Mouse (Mus musculus): ENCODE data around the gene Slc12a6. TPM values are rescaled to one million over a fixed set of nuclear protein-coding genes. Genes with fewer than 3 reads are reported as not detected.

The Slc12a6 gene
- total RNA-seq, 2 experiments from 2014 or later = 34.9 to 37.3 TPM

GRCm38 (mm10) chr2:112308671-112309070 lies 43.0 kb downstream of the Slc12a6 start:
- no peak for DNase-seq (ENCODE audit: low spot score)
- intact Hi-C loops (cut with DNase I) = no loop called here

- intact Hi-C loops (cut with DNase I) = no loop called here
- DNase-seq (ENCODE audit: low spot score) = no peak
Observed at GRCm38 (mm10) chr2:112309161-112309600, 43.6 kb downstream of the Slc12a6 start.

GRCm38 (mm10) chr2:112315638-112316037 lies 50.0 kb downstream of the Slc12a6 start:
- no peak for DNase-seq (ENCODE audit: low spot score)
- intact Hi-C loops (cut with DNase I) = no loop called here

GRCm38 (mm10) chr2:112318227-112318626 lies 52.6 kb downstream of the Slc12a6 start:
- no peak for DNase-seq (ENCODE audit: low spot score)
- intact Hi-C loops (cut with DNase I) = no loop called here

GRCm38 (mm10) chr2:112318905-112319304 lies 53.3 kb downstream of the Slc12a6 start:
- no peak for DNase-seq (ENCODE audit: low spot score)
- intact Hi-C loops (cut with DNase I) = no loop called here

GRCm38 (mm10) chr2:112328069-112328777 lies 62.6 kb downstream of the Slc12a6 start:
- no peak for DNase-seq (ENCODE audit: low spot score)
- intact Hi-C loops (cut with DNase I) = no loop called here

GRCm38 (mm10) chr2:112332051-112332898 lies 66.7 kb downstream of the Slc12a6 start:
- DNase-seq (ENCODE audit: low spot score) = no peak
- intact Hi-C loops (cut with DNase I) = loop anchor here (10.0 kb wide), 1 partner anchor 67 kb away; the partner anchor contains the start of genes Gm21985, Nop10 and Slc12a6

- intact Hi-C loops (cut with DNase I) = loop anchor here (10.0 kb wide), 1 partner anchor 72 kb away; the partner anchor contains the start of genes Gm21985, Nop10 and Slc12a6
- no peak for DNase-seq (ENCODE audit: low spot score)
Observed at GRCm38 (mm10) chr2:112337211-112337610, 71.6 kb downstream of the Slc12a6 start.

GRCm38 (mm10) chr2:112339736-112340135 lies 74.1 kb downstream of the Slc12a6 start:
- intact Hi-C loops (cut with DNase I) = loop anchor here (10.0 kb wide), 2 partner anchors 75 to 95 kb away; partner anchors contain the start of genes Gm21985, Nop10 and Slc12a6
- no peak for DNase-seq (ENCODE audit: low spot score)

GRCm38 (mm10) chr2:112341117-112341516 lies 75.5 kb downstream of the Slc12a6 start:
- DNase-seq (ENCODE audit: low spot score) = no peak
- intact Hi-C loops (cut with DNase I) = loop anchor here (10.0 kb wide), 1 partner anchor 96 kb away; no protein-coding TSS in a partner anchor

GRCm38 (mm10) chr2:112348246-112348645 lies 82.6 kb downstream of the Slc12a6 start:
- DNase-seq (ENCODE audit: low spot score) = no peak
- intact Hi-C loops (cut with DNase I) = loop anchor here (10.0 kb wide), 1 partner anchor 103 kb away; no protein-coding TSS in a partner anchor

GRCm38 (mm10) chr2:112353685-112354455 lies 88.2 kb downstream of the Slc12a6 start:
- intact Hi-C loops (cut with DNase I) = no loop called here
- no peak for DNase-seq (ENCODE audit: low spot score)

- intact Hi-C loops (cut with DNase I) = no loop called here
- no peak for DNase-seq (ENCODE audit: low spot score)
Observed at GRCm38 (mm10) chr2:112359611-112360010, 94.0 kb downstream of the Slc12a6 start.

GRCm38 (mm10) chr2:112360012-112360780 lies 94.6 kb downstream of the Slc12a6 start:
- intact Hi-C loops (cut with DNase I) = no loop called here
- no peak for DNase-seq (ENCODE audit: low spot score)

- intact Hi-C loops (cut with DNase I) = no loop called here
- no peak for DNase-seq (ENCODE audit: low spot score)
Observed at GRCm38 (mm10) chr2:112360781-112361169, 95.2 kb downstream of the Slc12a6 start.

- intact Hi-C loops (cut with DNase I) = loop anchor here (5.0 kb wide), 1 partner anchor 105 kb away; the partner anchor contains the start of gene Nop10
Observed at GRCm38 (mm10) chr2:112367222-112367621, 101.6 kb downstream of the Slc12a6 start.

GRCm38 (mm10) chr2:112367726-112368673 lies 102.4 kb downstream of the Slc12a6 start, which contains the start of gene Emc4:
TSS of gene Emc4 (minus strand) at chr2:112368027.
- intact Hi-C loops (cut with DNase I) = loop anchor here (1.0 to 5.0 kb wide), 2 partner anchors 86 to 106 kb away; partner anchors contain the start of genes Emc7 and Nop10
- peak; percentile 71 for DNase-seq (ENCODE audit: low spot score)

More at GRCm38 (mm10) chr2:112367222-112367621, 101.6 kb downstream of the Slc12a6 start:
- DNase-seq (ENCODE audit: low spot score) = no peak

- DNase-seq (ENCODE audit: low spot score) = peak; percentile 44
- intact Hi-C loops (cut with DNase I) = loop anchor here (5.0 kb wide), 1 partner anchor 108 kb away; the partner anchor contains the start of gene Nop10
Observed at GRCm38 (mm10) chr2:112369941-112370340, 104.3 kb downstream of the Slc12a6 start.
